Mouse (Mus musculus): ENCODE measurements around the gene Sdc4.
A peak's percentile ranks its signal among the peaks of the same experiment; 100 is the strongest.

The Sdc4 gene

DNA sequence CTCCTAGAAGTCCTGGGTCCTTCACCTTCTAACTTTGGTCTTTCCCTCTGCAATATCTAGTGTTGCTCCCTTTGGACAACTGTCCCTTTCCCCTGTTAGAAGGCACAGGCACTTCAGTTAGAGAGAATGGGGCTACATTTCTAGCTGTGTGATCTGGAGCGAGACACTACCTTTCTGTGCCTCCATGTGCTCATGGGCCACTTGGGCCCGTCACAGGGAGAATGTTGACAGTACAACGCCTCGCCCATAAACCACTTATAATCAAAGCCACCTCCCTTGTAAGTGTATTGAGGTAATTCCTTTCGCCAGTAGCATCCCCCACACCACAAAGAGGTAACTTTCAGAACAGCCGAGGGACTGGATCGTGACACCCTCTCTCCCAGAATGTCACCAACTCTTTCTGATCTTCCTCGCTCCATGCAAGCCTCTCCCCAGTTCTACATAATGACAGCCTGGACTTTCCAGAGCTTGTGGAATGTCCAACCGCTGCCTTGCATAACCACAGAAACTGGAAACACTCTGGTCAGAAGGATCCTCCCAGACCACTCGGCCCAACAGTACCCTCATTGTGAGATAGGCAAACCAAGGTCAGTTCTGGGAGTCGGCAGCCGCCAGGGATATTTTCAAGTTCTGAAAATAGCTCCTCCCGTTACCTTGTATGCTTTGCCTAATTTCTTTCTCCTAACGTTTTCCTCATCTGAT is 5.8 kb upstream of the Sdc4 start:
- DNase-seq (ENCODE audit: low read depth, low spot score): no peak

DNA sequence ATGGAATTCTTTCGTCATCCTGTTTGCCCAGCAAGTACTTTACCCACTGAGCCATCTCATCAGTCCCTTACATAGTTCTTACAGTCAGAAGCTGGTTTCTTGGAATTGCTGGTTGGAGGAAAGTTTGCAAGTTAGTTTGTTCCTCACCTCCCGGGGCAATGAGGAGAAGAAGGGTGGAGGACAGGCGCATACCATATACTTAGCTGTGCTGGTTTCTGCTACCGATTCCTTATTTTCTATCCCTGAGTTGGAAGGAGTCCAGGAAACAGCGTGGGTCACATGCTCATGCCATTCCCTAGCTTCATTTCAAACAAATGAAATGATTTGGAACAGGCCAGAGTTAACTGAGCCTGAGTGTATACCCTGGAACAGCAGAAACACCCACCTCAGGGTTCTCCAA is 5.2 kb upstream of the Sdc4 start:
- DNase-seq (ENCODE audit: low read depth, low spot score): no peak

DNA sequence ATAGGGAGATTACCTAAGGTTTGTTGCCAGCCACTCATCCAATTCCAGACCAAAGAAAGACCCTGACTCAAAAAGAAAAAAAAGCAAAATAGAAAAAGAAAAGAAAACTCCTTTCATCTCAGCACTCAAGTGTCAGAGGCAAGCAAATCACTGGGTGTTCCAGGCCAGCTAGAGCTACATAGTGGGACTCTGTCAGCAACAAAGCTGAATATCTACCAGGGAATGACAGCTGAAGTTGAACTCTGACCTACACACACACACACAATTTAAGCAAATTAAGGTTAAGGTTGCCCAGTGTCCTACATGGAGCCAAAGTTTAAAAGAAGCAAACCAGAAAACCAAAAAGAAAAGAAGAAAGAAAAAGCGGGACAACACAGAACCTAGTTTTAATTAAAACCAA is 4.5 kb upstream of the Sdc4 start:
- no peak for DNase-seq (ENCODE audit: low read depth, low spot score)

DNA sequence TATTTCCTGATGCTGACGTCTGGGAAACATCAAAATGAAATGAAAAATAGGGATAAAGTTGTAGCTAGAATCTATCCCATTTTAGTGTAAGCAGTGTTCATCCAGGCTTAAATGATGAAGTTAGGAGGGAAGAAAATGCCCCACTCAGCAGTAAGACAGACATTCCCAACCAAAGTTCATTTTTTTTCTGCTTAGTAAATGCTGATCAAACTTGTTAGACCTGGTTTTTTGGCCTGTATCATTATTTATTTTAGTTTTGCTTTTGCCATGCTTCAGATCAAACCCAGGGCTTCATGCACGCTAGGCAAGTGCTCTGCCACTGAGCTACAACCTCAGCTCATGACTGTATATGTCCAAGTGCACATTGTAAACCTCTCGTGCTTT is 2.4 kb upstream of the Sdc4 start:
- no peak for DNase-seq (ENCODE audit: low read depth, low spot score)

DNA sequence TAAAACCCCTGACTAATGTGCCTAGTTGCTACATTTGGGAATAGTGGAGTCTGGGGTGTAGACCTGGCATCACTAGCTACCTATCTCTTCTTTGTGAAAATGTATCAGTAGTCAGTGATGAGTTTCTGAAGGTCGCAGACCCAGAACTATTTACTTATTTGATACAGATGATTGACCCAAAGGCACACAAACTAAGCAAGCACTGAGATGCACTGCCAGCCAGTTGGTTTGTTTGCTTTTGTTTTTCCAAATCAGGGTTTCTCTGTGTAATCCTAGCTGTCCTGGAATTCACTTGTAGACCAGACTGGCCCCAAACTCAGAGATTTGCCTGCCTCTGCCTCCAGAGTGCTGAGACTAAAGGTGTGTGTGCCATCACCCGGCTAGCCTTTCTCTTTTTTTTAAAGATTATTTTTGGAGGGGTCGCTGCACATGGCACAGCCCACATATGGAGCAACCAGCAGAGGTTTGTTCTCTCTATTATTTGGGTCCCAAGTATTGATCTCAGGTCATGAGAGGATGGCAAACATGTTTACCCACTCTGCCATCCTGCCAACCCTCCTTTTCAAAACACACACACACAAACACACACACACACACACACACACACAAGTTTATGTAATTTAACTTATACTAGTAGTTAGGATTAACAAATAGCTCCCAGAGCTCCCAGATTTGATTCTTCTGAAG is 1.9 kb upstream of the Sdc4 start:
- DNase-seq (ENCODE audit: low read depth, low spot score): no peak

DNA sequence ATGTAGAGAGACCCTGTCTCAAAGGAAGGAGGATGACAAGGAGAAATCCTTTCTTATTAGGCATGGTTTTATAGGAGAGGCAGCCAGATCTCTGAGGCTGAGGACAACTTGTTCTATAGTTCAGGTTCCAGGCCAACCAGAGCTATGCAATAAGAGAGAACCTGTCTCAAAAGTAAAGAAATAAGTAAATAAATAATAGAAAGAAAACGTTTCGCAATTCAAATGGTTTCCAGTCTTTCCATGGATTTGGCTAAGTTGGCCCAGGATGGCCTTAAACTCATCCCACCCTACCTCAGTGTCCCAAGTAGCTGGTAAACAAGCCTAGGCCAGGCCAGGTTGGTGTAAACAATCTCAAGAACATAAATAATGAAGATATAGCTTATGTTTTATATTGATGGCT is 1.0 kb upstream of the Sdc4 start:
- no peak for DNase-seq (ENCODE audit: low read depth, low spot score)

DNA sequence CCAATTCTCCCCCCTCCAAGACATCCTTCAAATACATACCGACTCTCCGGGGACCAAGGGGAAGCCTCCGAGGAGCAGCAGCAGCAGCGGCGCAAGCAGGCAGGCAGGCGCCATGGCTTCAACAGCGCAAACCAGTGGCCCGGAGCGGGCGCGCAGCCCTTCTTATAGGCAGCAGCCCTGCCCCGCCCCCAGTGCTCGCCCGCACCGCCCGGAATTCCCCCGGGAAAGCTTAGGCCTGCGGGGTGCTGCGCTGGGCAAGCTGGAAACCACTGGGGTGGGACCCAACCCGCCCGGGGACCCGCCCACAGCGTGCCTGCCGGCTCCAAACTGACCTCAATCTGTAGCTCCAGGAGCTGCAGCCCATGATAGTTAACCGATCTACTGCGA is 643 bp downstream of the Sdc4 start:
- DNase-seq (ENCODE audit: low read depth, low spot score): peak; percentile 16

DNA sequence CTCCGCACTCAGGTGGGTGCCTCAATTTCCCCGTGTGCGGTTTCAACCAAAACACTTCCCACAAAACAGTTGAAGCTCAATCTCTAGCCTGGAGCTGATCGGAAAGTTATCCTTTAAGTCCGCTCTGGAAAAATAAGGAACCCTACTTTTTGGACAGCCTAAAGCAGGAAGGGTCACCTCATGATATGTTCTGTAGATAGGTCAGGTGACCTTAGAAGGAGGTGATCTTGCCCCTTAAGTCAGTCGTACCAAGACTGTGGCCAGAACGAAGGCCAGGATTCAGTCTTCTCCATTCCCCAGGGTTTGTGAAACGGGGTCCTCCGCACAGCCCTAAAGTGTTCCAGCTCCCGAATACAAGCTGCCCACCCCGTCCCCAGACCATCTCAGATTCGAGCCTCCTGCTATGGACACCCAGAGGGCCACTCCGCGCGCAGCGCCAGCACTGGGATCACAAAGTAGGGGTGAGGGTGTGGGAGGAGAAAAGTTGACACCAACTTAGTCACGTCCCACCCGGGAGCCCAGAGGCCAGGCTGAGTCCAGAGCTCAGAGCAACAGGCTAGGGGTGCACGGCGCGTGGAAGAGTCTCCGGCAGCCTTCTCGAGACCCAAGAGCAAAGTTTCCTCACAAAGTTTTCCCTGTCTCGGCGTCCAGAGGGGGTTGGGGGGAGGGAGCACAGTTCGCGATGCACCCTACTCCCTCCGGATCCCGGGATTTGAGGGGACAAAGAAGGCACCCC is 1.2 kb downstream of the Sdc4 start:
- DNase-seq (ENCODE audit: low read depth, low spot score): no peak

DNA sequence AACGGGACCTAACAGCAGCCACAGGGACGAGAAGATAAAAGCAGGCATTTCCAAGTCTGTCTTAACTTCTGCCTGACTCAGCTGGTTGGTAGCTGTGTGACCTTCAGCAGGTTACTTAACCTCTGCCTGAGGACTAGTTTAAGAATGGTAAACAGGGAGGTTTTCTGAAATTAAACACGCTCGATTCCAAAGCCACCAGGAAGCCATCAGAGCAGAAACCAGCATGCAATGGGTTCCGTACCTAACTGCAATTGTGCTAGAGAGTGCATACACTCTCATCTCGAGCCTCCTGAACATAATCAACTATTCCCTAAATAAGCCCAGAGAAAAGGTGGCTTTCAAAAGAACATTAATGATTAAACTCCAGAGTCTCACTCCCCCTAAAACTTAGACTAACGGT is 2.0 kb downstream of the Sdc4 start:
- DNase-seq (ENCODE audit: low read depth, low spot score): no peak

DNA sequence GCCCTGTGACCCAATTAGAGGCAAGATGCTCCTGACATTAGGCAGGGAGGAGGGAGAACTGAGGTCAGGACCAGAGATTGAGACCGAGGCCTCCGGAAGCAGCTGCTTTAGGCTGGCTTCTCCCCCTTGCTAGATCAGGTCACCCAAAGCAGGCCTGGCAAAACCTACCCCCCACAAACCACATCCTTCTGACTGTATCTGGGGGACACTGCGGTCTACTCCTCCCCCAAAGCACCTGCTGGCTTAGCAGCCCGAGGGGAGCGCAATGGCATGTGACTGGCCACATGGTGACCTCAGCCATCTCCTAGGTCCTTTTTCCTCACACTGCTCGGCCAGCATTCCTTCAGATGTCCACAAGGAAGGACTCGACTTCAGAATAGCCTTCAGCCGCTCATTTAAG is 2.5 kb downstream of the Sdc4 start:
- DNase-seq (ENCODE audit: low read depth, low spot score): peak; percentile 19

DNA sequence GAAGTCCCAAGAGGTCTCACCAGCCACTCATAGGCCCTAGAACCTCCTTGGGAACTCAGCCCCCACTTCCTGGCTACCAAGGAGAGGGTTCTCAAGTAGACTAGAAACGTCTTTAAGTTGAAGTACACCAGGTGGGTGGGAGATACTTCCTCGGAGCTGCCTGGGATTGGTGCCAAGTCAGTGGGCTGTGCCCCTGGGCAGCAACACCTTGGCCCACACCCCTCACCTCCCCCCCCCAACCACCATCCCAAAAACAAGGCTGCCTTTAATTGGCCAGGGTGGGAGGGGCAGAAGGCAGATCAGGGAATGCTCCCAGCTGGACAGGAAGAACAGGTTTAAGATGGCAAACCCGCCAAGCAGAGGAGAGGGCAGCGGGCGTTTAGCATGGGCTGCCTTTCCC is 3.4 kb downstream of the Sdc4 start:
- DNase-seq (ENCODE audit: low read depth, low spot score): no peak

DNA sequence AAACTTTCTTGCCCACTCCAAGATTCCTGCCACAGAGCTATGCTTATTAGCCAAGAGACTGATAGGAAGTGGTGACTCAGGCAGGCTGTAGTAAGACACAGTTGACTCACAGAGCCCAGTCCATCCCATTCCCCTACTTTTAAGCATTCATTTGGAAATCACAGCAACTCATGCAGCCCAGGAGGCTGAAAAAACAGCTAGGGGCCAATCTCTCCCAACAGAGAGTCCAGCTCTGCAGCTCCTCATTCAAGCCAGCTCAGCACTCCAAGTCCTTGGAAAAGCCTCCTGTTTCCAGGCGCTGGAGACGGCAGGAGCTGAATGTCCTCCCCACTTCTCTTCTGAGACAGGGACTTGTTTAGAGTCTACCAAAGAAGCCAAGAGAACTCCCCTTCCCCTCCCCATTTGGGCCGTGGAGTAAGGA is 4.7 kb downstream of the Sdc4 start:
- no peak for DNase-seq (ENCODE audit: low read depth, low spot score)

DNA sequence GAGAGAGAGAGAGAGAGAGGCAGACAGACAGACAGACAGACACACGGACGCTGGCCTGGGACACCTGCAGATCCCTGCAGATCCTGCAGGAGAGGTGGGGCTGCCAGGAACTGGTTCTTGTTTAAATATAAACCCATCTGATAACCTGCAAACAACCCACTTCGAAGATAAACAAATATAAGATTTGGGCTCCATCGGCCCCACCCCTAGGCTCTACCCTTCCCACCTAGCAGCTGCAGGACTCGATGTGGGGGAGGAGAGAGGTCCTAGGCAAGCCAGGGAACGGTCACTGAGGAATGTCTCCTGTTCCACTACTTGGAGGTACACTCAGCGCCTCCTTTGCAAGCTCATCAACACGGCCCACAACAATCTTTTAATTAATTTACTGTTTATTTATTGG is 5.4 kb downstream of the Sdc4 start:
- no peak for DNase-seq (ENCODE audit: low read depth, low spot score)

DNA sequence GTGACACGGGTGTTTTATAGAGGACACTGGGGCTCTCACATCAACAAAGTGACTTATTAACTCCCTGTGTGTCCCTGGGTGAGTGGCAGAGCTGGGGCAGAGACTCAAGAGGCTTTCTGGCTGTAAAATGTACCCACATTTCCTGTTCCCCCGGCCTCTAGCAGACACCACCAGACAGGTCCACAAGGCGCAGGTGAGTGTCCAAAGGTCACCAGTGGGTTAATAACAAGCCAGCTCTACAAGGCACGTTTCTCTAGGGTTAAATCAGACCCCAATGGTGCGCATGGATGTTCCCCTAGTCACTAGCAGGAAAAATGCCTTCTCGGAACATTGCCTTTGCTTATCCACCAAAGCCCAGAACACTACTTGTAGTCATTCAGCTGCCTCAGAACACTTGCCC is 6.0 kb downstream of the Sdc4 start:
- DNase-seq (ENCODE audit: low read depth, low spot score): no peak

DNA sequence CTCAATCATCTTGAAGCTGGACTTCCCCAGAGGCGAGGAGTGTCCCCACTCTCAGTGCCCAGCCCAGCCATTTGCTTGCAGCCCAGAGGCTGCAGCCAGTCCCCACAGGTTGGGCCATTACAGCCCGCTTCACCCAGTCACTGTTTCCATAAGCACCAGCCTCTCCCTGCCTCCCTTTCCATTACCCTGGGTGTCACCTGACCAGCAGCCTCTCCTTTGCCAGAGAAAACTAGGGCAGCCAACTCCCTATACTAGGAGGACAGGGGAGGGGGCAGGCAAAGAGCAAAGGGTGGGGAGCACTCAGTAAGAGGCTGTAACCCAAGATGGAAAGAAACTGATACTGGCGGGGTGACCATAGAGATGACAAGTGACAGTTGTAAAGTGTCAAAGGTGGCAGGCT is 6.7 kb downstream of the Sdc4 start:
- no peak for DNase-seq (ENCODE audit: low read depth, low spot score)

DNA sequence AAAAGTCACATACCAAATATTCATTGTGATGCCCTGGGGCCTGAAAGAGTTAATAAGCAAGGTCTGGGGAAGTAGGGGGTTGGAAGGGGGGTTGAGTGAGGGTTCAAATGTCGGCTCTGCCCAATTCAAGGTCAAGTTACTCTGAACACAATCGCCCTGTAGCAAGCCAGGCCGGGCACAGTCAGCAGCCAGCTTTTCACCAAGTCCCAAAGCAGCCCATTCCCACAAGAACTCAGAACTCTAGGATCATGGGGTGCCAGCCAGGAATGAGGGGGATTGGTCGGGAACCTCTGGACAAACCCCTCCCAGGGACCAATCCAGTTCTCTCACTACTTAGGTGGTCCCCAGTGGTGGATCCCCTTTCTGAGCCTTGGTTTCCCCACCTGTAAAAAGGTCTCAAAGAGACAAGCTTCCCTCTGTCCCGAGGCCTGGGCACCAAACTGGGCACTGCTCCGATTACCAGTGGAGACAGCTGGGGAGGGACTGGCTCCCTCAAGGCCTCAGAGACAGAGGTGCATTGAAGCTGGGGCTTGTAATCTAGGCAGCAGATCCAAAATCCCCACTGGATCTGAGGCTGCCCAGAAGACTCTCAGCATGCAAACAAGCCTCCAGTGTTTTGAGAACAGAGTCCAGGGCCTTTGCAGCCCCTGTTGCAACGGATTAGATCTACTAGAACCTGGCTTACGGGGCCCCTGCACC is 7.3 kb downstream of the Sdc4 start:
- no peak for DNase-seq (ENCODE audit: low read depth, low spot score)

DNA sequence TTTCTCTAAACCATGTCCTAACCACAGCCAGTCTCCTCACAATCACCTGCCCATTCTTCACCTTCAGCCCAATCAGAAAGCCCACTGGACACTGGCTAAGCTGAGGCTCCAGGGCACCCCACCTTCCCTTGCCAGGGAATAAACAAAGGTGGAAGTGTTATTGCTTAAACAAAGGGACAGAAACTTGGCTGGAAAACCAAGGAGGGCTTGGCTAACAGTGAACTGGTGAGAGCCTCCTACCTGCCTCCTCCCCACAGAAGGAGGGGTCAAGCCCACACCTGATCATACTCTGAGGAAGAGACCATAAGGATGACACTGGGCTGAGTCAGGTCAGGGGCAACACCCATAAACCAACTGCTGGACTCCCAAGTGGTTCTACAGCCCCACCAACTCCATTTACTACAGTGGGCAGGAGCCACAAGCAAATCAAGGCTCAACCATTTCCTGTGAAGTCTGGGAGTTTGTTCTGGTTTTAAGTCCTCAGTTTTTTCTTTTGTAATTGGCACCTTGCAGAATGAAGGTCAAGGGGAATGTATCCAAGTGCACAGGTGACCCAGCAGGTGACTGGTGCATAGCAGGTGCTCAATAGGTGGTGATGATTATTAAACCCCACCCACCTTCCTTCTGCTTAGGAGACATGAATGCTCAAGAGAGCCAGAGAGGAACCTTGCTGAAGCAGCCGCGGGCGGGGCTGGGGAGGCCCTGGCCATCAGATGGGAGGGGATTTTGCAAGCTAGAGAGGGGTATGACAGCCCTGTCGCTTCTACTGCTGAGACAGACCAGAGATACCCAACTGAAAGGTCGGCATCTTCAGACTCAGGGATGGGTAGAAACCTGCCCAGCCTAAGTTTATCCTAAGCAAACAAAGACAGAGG is 8.2 kb downstream of the Sdc4 start:
- DNase-seq (ENCODE audit: low read depth, low spot score): no peak

DNA sequence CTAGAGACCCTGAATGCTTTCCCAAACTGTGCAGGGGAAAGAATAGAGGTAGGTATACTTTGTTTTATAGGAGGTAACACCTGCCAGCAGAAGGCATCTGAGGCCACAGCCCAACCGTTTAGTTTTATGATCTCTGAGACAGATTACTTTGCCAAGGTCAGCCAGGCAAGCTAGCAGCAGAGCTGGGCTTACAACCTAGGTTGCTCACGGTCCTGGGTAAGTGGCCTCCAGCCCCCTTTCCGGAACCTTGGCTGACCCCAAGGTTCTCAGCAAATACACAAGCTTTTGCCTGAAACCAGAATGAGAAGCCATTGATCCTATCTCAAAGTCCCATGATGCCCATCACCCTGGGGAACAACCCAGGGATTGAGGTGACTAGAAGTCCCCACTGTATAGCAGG is 9.0 kb downstream of the Sdc4 start:
- no peak for DNase-seq (ENCODE audit: low read depth, low spot score)

DNA sequence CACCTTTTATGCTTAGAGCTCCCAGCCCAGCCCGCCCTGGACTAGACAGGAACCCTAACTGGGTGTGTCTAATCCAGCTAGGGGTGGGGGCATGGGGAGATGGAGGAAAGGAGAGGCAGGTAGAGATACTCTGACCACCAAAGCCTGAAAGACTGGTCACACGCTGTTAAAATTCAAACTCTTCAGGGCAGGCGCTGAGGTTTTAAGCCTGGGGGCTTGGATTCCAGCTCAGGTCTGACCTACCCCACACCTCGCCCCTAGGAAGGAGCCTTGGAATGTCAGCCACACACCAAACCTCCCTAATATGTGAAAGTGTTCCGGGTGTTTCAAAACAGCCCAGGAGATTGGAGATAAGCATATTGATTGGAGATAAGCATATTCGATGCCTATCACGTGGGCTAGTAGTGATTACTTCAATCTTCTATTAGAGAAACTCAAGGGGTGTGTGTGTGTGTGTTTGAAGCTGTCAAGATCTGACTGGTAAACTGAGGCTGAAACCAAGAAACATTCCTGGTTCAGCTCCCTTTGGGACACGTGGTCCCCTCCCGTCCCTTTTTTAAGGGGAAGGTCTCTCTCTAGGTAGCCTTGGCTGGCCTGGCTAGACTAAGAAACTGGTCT is 10.3 kb downstream of the Sdc4 start:
- no peak for DNase-seq (ENCODE audit: low read depth, low spot score)

DNA sequence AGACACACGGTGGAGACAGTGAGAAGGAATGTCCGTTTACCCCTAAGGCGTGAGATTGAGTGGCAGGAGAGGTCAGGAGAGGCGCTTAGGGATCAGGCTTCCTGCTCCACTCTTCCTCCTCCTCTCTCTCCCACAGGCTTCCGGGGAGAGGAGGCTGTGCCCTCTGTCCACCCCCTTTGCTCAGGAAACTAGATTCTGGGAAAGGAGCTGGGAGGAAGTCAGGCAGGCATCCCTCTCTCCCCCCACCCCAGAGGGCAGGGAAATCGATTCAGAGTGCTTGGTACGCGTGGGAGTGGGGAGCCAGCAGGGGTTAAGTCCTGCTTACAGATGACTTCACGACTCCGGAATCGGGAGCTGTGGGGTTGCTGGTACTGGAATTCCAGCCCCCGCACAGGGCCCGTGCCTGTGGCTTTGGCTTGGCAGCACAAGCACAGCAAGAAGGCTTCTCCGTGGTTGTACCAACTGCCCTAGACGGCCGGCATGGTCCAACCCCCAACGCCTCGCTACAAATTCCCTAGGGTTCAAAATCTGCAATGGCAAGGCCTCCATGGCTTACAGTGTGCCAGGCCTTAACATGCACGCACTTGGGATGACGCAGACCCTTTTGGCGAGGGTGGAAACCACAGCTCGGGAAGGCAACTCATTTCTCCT is 11.0 kb downstream of the Sdc4 start:
- no peak for DNase-seq (ENCODE audit: low read depth, low spot score)
